Mouse (Mus musculus) thymus, adult 2 months (tissue): ENCODE measurements around the gene Mindy2.

Experiments used
- CTCF ChIP-seq: fragments of 200-500 bp; IDR thresholded peaks from 2 replicates; pipeline ENCODE4 v1.5.1; 2012; ENCODE audit warnings: mild to moderate bottlenecking, control low read depth, low read length, moderate library complexity, borderline replicate concordance; ENCODE audit not compliant: control insufficient read depth, poor library complexity, insufficient read depth; ENCODE audit errors: extremely low read depth
- POLR2A ChIP-seq: fragments of 200-500 bp; IDR thresholded peaks from 2 replicates; pipeline ENCODE4 v1.6.1; 2012; ENCODE audit warnings: mild to moderate bottlenecking, low read length, control low read depth, moderate library complexity; ENCODE audit not compliant: control insufficient read depth, poor library complexity, insufficient read depth; ENCODE audit errors: extremely low read depth

- TF ChIP-seq CTCF (no peak), POLR2A (no peak)
Measured at GRCm38 (mm10) chr9:70587171-70587570, 69.8 kb downstream of the Mindy2 start.
